Mouse (Mus musculus) CD4-positive helper T cell, adult 2 months (primary cell): Measurements from ENCODE around the gene Cbll1.
"Not testable (repeated sequence)": the region's sequence is repeated elsewhere in the genome, so short reads cannot be mapped to it uniquely, and the experiment has no call there.

Source experiments
- DNase-seq: peaks from one replicate; pipeline ENCODE4 v3.0.0-alpha.2; 2012; ENCODE audit warnings: low read depth, missing footprints, low spot score

The Cbll1 gene

GRCm38 (mm10) chr12:31500196-31500595 lies 780 bp upstream of the Cbll1 start:
- no peak for DNase-seq

GRCm38 (mm10) chr12:31498936-31499313 lies 491 bp downstream of the Cbll1 start:
- no peak for DNase-seq

GRCm38 (mm10) chr12:31486431-31486830 lies 13.0 kb downstream of the Cbll1 start:
- no peak for DNase-seq

- not testable (repeated sequence) for DNase-seq
These were observed 21.2 kb downstream of the Cbll1 start for GRCm38 (mm10) chr12:31478182-31478581.

GRCm38 (mm10) chr12:31462615-31463014 lies 36.8 kb downstream of the Cbll1 start:
- DNase-seq, result no peak

GRCm38 (mm10) chr12:31461371-31461770 lies 38.0 kb downstream of the Cbll1 start:
- no peak for DNase-seq

- peak; percentile 9 for DNase-seq
These were observed 39.1 kb downstream of the Cbll1 start for GRCm38 (mm10) chr12:31460270-31460669.

GRCm38 (mm10) chr12:31458474-31458873 lies 40.9 kb downstream of the Cbll1 start:
- DNase-seq, result no peak

GRCm38 (mm10) chr12:31456271-31456670 lies 43.1 kb downstream of the Cbll1 start:
- no peak for DNase-seq

GRCm38 (mm10) chr12:31449341-31449740 lies 50.1 kb downstream of the Cbll1 start:
- no peak for DNase-seq

GRCm38 (mm10) chr12:31444827-31445226 lies 54.6 kb downstream of the Cbll1 start:
- no peak for DNase-seq

- no peak for DNase-seq
These were observed 55.3 kb downstream of the Cbll1 start for GRCm38 (mm10) chr12:31444131-31444546.

- no peak for DNase-seq
These were observed 59.8 kb downstream of the Cbll1 start for GRCm38 (mm10) chr12:31439612-31440011.

- DNase-seq, result no peak
These were observed 61.6 kb downstream of the Cbll1 start for GRCm38 (mm10) chr12:31437791-31438190.
